Mouse (Mus musculus) thymus, postnatal 10 days (tissue): ENCODE results near the gene A830018L16Rik.
"Not testable (repeated sequence)": the region's sequence is repeated elsewhere in the genome, so short reads cannot be mapped to it uniquely, and the experiment has no call there.

Experiments used
- DNase-seq, 2 experiments: peaks; one replicate each; pipeline ENCODE4 v3.0.0; 2021; ENCODE audit warnings: low spot score in 2 of 2

The A830018L16Rik gene

GRCm38 (mm10) chr1:11413894-11414556 lies at the start of gene A830018L16Rik:
A830018L16Rik (plus strand) TSS chr1:11414105.
- DNase-seq, result peak in 1 of 2 experiments; percentile 2

DNA sequence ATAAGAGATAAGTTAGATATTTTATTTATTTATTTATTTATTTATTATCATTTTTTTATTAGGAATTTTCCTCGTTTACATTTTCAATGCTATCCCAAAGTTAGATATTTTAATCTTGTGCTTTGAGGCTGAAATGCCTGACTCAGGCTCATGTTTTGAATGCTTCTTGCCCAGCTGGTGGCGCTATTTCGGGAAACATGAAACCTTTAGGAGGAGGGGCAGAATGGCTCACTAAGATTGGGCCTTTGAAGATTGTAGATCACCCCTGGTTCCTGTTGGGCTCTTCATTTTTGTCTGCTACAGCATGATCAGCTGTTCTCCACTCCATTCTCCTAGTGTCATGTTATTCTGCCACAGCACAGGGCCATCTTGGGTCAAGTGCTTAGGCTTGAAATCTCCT lies 28.1 kb upstream of the A830018L16Rik start:
- no peak for DNase-seq

DNA sequence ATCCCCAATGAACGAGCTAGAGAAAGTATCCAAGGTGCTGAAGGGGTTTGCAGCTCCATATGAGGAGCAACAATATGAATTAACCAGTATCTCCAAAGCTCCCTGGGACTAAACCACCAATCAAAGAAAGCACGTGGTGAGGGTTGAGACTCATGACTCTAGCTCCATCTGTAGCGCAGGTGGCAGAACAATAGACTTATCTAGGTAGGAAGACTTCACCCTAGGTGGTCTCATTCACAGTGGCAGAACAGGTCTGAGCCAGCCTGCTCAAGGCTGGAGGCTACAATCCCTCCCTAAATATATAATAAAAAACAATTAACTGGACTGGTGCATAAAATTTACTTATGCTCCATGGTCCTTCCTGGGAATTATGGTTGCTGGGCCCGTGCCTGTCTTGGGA lies 18.5 kb upstream of the A830018L16Rik start:
- DNase-seq, result no peak

- DNase-seq, result no peak
Measured at GRCm38 (mm10) chr1:11395996-11396736, 17.7 kb upstream of the A830018L16Rik start.

GRCm38 (mm10) chr1:11401159-11401558 lies 12.7 kb upstream of the A830018L16Rik start:
- no peak for DNase-seq

- DNase-seq, result no peak
Measured at GRCm38 (mm10) chr1:11405527-11405926, 8.4 kb upstream of the A830018L16Rik start.

DNA sequence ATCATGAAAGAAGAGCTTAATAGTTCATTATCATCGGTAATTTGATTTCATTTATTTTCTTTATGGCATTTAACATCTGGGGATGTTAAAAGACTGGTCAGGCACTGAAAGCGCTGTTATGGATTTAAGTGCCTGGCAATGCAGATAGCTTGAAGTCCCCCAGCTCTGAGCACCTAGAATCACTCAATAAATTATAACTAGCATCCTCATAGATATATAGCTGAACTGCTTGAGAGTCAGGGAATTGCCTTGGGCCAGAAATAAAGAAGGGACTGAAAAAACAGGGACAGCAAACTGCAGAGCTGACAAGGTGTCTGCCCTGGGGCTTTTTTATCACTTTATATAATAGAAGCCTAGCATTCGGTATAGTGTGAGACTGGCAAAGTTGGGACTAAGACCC lies 7.9 kb upstream of the A830018L16Rik start:
- no peak for DNase-seq

DNA sequence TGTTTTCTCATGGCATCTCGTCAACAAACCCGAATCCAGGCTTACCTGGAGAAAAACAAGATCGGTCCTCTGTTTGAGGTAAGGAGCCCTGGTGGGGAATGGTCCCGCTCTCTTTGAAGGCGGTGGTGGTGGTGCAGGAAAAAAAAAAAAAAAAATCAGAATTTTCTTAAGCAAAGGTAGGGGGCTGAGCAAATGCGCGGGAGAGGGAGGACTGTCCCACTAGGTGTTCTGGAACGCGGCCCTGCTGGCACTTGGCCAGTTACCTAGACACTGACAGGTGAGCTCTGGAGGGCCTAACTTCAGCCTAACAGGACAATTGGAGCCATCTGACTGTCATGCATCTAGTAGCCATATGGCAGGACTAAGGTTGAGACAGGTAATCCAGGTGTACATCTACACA lies 655 bp downstream of the A830018L16Rik start:
- no peak for DNase-seq

DNA sequence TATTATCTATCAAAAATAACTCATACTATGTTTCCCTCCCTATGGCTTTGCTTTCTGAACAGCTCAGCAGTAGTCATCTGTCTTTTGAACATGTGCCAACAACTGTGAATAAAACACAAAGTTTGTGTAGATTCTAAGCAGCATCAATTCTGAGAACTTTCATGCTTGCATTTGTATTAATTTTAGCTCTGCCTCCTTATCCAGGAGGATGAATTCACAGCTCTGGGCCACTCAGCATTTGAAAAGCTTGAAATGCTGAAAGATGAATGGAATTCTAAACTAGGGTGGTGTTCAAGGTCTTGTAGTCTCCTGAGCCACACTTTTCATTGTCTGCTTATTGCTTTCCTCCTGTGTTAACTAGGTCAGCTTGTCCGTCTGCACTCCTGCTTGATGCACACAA lies 13.4 kb downstream of the A830018L16Rik start:
- no peak for DNase-seq

DNA sequence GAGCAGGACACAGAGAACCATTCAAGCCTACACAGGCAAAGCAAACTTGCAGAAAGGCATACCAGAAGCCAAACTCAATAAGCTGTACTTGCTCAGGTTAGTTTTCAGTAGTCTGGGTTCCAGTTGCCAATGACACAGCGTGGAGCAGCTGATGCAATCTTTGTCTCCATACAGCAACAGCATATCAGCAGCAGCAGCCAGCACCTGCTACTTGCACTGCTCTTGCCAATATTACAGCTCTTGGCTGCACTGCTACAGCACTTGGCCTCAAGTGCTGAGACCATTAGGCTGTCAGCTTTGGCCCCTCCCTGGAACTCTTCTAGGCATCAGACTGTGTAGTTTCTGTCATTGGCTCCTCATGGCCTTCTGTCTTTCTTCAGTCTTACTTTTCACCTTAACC lies 44.4 kb downstream of the A830018L16Rik start:
- no peak for DNase-seq

DNA sequence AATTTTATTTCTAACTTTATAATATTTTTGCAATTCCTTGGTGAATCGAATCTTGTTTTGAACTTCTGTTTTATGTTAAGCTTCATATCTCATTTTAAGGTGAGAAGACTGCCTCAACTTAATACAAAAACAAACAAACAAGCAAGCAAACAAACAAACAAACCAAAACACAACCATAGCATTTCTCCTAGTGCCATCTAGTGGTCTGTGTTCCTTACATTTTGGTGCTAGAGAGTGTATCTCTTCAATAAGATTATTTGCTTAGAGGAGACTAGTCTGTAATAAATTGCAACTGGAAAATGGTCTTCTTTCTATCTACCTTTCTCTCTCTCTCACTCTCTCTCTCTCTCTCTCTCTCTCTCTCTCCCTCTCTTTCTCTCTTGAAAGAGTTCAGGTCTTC lies 52.4 kb downstream of the A830018L16Rik start:
- no peak for DNase-seq

- DNase-seq, result no peak
Measured at GRCm38 (mm10) chr1:11467065-11467643, 53.2 kb downstream of the A830018L16Rik start.

DNA sequence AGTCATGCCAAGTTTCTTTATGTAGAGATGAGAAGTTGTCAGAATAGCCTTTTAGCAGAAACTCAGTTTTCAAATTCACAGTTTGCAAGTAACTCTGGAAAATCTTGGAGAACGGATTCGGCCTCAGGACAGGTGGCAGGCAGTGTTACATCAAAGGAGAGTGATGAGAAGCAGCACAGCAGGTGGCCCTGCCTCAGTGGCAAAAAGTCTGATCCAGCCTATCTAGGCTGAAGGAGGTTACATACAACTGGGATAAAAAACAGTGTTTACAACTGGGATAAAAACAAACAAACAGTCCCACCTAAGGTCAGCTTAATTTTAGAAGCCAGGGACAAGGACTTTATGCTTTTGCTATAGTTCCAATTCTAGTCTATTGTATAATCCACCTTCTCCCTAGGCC lies 79.0 kb downstream of the A830018L16Rik start:
- no peak for DNase-seq

DNA sequence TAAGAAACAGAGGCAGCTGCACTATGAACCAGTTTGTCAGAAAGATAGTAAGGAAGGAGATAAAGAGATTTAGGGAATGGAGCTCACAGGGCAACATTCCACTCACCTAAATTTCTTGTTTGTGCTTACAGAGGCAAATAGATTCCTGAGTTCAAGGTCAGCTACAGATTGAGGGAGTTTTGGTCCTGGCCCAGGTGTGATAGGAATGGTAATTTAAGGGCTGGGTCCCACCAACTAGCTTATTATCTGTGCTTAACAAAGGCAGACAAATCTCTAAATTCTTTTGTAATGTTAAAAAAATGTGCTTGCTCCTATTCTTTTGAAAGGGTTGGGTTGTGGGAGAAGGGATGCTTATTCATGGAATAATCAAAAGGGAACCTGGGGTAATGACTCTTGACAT lies 87.7 kb downstream of the A830018L16Rik start:
- no peak for DNase-seq

- DNase-seq, result not testable (repeated sequence)
Measured at GRCm38 (mm10) chr1:11549810-11550209, 135.9 kb downstream of the A830018L16Rik start.

GRCm38 (mm10) chr1:11565309-11565708 lies 151.4 kb downstream of the A830018L16Rik start:
- no peak for DNase-seq

GRCm38 (mm10) chr1:11566730-11567129 lies 152.8 kb downstream of the A830018L16Rik start:
- no peak for DNase-seq

DNA sequence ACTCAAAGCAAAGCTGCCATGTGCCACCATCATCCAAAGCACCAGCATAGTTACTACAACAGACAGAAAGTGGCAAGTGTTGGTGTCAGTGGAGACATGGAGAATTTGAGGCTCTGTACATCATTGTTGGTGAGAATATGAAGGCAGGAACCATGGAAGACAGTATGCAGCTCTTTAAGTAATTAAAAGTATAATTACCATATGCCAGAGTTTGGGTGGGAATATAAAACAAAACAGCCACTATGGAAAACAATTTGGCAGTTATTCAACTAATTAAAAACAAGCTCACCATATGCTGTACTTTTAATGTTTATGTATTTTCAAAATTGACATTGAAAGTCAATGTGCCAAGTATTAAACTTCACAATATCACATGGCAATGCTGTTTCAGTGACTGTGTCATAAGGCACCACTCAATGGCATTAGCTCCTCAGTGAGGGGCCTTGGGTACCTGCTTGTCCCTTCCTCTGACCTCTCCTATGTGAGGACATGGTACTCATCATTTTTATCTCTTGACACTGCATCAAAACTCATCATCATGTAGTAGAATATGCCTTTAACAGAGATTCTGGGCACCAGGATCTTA lies 153.5 kb downstream of the A830018L16Rik start:
- DNase-seq, result no peak

- no peak for DNase-seq
Measured at GRCm38 (mm10) chr1:11570274-11570673, 156.4 kb downstream of the A830018L16Rik start.

GRCm38 (mm10) chr1:11573462-11573861 lies 159.6 kb downstream of the A830018L16Rik start:
- no peak for DNase-seq

- no peak for DNase-seq
Measured at GRCm38 (mm10) chr1:11580026-11580425, 166.1 kb downstream of the A830018L16Rik start.

- DNase-seq, result no peak
Measured at GRCm38 (mm10) chr1:11588305-11588704, 174.4 kb downstream of the A830018L16Rik start.

- no peak for DNase-seq
Measured at GRCm38 (mm10) chr1:11650137-11650536, 236.2 kb downstream of the A830018L16Rik start.
